Mouse (Mus musculus) liver, postnatal 0 days (tissue): Measurements from ENCODE around the gene Cd19.

Experiments used
- CTCF ChIP-seq: sonication (generic); IDR thresholded peaks from 2 replicates; pipeline ENCODE4 v1.5.1; 2016; ENCODE audit warnings: antibody characterized with exemption, low read depth
- EP300 ChIP-seq: IDR thresholded peaks from 2 replicates; pipeline ENCODE4 v1.6.1; 2016; ENCODE audit warnings: antibody characterized with exemption, low read depth, mild to moderate bottlenecking

- no peak for TF ChIP-seq EP300
- TF ChIP-seq CTCF: no peak
Observed at GRCm38 (mm10) chr7:126461626-126462025, 46.9 kb upstream of the Cd19 start.
